Mouse (Mus musculus): ENCODE results near the gene Ms4a4b.
"Not testable (repeated sequence)": the region's sequence is repeated elsewhere in the genome, so short reads cannot be mapped to it uniquely, and the experiment has no call there.

Gene Ms4a4b

DNA sequence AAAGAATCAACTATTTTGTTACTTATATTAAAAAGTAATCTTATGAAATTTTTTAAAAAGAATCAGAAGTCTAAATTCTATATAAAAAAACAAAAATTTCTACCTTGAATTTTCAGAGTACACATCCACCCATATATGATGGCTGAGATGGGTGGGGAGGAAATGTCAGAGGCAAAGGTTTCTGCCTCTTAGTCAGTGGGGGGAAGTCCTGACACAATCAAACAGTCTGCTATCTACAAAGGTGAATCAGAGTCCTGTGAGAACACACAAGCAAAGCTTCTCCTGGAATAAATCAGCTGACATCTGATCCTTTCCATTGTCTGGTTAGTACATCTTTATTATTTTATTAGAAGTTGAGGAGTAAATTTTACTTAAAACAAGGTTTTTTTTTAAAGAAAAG, at the start of gene Ms4a4b:
TSS of gene Ms4a4b (plus strand) at position 216 of the 400 bp plus-strand sequence.
- DNase-seq = no peak

DNA sequence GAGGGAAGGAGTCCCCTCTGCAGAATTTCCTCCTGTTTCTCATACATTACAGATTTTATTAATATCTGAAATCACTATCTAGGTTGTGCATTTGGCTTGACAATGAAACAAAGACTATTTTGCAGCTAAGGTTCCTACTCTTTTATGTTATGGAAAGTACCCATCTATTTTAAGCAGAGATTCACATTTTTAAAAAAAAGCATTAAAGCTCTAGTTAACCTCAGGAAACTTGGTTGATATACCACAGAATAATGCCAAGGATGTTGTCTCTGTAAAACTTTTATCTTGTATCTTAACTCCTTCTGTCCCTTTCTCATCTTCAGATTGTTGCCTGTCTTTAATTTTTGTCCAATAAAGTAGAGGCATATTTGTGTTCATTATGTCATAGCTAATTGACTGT, 47.6 kb upstream of the Ms4a4b start:
- no peak for DNase-seq

DNA sequence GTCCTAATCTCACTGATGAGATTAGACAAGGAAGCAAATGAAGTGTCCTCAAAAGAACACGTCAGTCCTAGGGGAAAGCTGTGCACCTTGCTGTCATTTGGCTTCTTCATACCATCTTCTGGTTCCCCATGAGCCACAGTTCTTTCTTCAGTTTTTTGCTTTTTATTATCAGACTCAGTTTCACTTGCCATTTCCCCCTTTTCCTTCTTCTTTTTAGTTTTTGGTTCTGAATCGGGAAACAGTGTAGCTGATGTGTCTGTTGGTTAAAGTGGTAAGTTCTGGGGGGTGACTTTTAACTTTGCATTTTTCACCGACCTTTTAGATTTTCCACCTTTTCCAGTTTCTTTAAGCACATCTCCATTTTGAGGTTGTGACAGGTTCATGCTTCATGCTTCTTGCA, 38.8 kb upstream of the Ms4a4b start, which contains the start of gene Ms4a4c:
TSS of gene Ms4a4c (plus strand) at position 244 of the 400 bp plus-strand sequence.
- DNase-seq = no peak

DNA sequence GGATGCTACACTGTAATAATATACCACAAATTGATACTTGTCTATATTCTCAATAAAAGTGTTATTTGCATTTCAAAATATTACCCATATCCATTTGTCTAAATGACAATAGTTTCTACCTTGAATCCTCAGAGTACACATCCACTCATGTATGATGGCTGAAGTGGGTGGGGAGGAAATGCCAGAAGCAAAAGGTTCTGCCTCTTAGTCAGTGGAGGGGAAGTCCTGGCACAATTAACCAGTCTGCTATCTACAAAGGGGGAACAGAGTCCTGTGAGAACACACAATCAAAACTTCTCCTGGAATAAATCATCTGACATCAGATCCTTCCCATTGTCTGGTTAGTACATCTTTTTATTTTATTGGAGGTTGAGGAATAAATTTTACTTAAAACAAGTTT, 35.9 kb upstream of the Ms4a4b start:
- no peak for DNase-seq

- DNase-seq = no peak
These were observed 34.8 kb upstream of the Ms4a4b start for GRCm38 (mm10) chr19:11408591-11408990.

DNA sequence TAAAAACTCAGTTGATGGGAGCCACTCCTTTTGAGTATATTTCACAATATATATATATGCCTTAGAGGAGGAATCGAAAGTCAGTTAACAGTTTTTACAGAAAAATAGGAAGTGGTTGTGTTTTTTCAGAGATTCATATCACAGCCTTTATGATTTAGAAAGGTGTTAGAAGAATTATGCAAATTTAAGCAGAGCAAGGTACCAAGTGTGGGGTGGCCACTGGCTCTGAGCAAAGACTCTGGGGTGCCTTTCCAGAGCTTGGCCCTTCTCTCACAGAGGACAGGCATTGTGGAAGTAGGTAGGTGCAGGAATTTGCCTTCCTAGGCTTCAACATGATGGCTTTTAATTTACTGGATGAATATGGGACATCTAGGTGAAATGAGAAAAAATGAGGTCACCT, 31.7 kb upstream of the Ms4a4b start:
- DNase-seq = no peak

GRCm38 (mm10) chr19:11414084-11414483, 29.3 kb upstream of the Ms4a4b start:
- no peak for DNase-seq

DNA sequence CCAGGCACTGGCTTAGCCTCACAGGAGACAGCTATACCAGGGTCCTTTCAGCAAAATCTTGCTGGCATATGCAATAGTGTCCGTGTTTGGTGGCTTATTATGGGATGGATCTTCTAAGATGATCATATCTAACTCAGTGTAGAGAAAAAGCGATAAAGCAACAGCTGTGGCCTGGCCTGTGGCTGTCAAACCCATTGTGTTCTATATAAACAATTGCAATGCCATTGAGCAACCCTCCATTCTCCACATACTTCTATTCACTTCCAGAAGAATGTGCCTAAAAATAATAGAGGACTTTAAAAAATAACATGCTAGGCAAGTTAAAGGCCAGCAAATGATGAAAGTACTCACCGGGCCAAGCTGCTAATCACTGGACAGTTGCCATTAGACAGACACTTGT, 27.8 kb upstream of the Ms4a4b start:
- DNase-seq = no peak

- DNase-seq = not testable (repeated sequence)
These were observed 24.5 kb upstream of the Ms4a4b start for GRCm38 (mm10) chr19:11418865-11419264.

- not testable (repeated sequence) for DNase-seq
These were observed 12.1 kb upstream of the Ms4a4b start for GRCm38 (mm10) chr19:11431209-11431608.

- no peak for DNase-seq
These were observed 8.1 kb upstream of the Ms4a4b start for GRCm38 (mm10) chr19:11435058-11435834.

GRCm38 (mm10) chr19:11443964-11444363, 611 bp downstream of the Ms4a4b start:
- no peak for DNase-seq

DNA sequence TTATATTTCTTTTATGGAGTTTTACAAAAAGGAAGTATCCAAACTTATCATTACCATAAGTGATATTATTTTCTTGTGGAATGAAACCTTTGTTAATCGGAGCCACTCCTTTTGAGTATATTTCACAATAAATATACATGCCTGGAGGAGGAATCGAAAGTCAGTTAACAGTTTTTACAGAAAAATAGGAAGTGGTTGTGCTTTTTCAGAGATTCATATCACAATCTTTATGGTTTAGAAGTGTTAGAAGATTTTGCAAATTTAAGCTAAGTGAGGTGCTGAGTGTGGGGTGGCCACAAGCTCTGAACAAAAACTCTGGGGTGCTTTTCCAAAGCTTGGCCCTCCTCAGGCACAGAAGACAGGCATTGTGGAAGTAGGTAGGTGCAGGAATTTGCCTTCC, 3.9 kb downstream of the Ms4a4b start:
- no peak for DNase-seq

DNA sequence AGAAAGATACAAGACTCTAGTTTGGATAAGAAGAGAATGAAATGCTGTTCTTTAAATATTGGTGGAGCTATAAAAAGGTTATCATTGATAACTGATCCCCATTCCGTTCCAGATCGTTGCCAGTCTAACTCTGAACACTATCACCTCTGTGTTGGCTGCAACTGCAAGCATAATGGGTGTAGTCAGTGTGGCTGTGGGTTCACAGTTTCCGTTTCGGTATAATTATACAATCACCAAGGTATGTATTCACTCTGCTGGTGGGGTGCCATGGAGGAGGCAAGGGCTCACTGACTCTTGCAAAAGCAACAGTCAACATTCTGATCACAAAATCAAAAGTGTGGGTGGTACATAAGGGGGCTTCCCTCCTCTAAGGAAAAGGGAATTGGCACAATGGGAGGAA, 15.7 kb downstream of the Ms4a4b start:
- not testable (repeated sequence) for DNase-seq

- not testable (repeated sequence) for DNase-seq
These were observed 21.4 kb downstream of the Ms4a4b start for GRCm38 (mm10) chr19:11464795-11465194.

GRCm38 (mm10) chr19:11466471-11466870, 23.1 kb downstream of the Ms4a4b start:
- no peak for DNase-seq

- not testable (repeated sequence) for DNase-seq
These were observed 25.0 kb downstream of the Ms4a4b start for GRCm38 (mm10) chr19:11468361-11468760.

DNA sequence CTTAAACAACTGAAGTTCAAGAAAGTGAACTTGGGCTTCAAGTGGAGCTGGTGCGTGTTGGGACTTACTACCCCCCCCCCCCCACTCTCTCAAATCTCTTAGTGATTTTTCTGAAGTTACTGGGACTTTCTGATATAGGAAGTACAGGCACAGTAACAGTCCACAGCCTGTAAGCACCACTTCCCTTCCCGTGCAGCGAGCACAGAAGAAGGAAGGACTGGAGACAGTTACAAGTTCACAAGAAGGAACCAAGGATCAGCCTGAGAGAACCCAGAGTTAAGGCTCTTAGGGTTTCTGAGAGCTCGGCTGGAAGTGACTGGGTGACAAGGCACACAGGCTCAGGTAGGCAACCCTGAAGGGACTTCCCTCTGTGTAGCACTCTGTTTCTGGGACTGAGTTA, 25.9 kb downstream of the Ms4a4b start, which contains the start of gene Ms4a6c:
TSS of gene Ms4a6c (plus strand) at position 152 of the 400 bp plus-strand sequence.
- not testable (repeated sequence) for DNase-seq

DNA sequence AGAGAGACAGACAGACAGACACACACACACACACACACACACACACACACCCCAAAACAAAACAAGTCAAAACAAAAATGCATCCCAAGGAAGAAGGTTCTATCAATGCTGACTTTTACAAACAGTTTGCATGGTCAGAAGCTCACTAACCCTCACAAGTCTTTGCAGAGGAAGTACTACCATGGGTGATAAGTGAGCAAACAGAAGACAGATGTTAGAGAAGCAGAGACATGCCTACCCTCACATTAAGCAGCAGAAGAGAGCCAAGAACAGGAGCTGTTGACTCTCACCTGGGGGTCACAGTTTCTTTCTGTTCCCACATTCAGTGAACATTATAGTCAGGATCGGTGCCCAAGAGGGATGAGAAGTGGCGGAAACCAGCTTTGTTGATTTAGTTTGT, 36.4 kb downstream of the Ms4a4b start:
- DNase-seq = no peak

GRCm38 (mm10) chr19:11482684-11483083, 39.3 kb downstream of the Ms4a4b start:
- no peak for DNase-seq

GRCm38 (mm10) chr19:11483941-11484340, 40.6 kb downstream of the Ms4a4b start:
- DNase-seq = no peak

DNA sequence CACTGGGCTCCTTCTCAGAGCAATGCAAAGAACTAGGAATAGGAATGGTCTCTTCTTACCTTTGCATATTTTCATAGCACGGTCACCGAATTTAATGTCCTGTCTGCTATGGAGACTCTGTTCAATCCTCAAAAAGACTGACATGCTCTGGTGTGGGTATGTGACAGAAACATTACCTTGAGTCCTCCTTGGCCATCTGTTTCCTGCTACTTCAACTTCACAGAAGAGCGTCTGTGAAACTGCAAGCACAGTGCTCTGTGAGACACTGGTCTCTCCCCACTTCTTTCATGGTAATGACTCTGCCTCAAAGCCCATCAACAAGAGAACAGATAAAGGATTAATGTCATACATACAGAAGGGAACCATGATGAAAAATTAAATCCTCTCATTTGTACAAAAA, 41.0 kb downstream of the Ms4a4b start:
- no peak for DNase-seq

DNA sequence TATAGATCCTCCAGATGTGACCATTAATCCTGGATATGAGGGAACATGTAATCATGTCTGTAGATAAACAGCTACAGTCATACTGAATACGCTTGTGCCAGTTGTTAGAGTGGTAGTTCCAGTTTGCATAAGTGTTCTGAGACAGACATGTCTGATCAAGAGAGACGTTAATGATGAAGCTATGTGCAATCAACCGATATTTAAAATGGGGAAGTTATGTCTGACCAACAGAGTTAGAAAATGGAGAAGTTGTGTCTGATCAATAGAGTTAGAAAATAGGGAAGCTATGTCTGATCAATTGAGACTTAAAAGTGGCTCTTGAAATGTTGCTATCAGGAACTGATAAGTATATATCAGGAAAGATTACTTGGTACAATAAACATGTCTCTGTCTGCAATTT, 41.9 kb downstream of the Ms4a4b start:
- DNase-seq = no peak

DNA sequence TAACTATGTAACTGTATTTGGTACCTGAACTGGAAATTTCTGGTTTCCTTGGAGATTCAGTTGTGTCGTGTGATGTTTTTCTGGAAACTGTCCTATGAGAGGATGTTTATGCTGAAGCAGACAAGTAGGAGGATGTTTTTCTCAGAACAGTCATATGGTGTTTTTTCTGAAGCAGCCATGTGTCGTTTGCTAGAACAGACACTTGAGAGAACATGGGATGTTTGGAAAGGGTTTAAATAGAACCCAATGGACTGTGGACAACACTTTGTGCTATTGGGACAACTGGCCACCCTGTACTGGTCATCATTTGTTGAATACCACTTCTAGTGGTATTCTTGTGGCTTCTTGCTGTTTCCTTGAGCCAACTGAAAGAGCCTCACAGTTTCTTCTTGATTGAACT, 42.4 kb downstream of the Ms4a4b start, which contains the start of gene Gm8369:
TSS of gene Gm8369 (plus strand) at position 193 of the 400 bp plus-strand sequence.
- DNase-seq = no peak

GRCm38 (mm10) chr19:11486599-11486998, 43.2 kb downstream of the Ms4a4b start:
- no peak for DNase-seq
